Mouse (Mus musculus): ENCODE results near the gene Lins1.
A peak's percentile ranks its signal among the peaks of the same experiment; 100 is the strongest.

The Lins1 gene

GRCm38 (mm10) chr7:66689620-66690360, at the start of gene Lins1:
TSS of gene Lins1 (plus strand) at chr7:66689889.
- DNase-seq (ENCODE audit: low spot score in 2 of 2), result peak; percentile 99

- DNase-seq (ENCODE audit: low spot score in 2 of 2), result no peak
Measured at GRCm38 (mm10) chr7:66645736-66646135, 44.0 kb upstream of the Lins1 start.

DNA sequence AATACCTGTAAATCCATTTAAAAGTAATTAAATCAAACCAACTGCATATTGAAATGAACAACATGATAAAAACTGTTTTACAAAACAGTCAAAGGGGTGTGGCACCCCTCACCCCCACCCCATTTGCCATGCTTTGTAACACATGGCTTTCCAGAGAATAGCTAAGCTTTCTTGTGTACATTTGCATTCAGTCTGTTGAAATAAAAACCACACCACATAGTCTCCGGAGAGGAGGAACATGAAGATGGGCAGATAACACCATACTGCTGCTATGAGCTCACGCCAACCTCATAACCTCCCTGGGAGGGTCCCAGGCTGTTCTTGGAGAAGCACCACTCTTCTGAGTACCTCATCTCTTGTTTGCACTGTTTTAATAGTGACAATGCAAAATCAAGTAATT, 40.5 kb upstream of the Lins1 start:
- no peak for DNase-seq (ENCODE audit: low spot score in 2 of 2)

DNA sequence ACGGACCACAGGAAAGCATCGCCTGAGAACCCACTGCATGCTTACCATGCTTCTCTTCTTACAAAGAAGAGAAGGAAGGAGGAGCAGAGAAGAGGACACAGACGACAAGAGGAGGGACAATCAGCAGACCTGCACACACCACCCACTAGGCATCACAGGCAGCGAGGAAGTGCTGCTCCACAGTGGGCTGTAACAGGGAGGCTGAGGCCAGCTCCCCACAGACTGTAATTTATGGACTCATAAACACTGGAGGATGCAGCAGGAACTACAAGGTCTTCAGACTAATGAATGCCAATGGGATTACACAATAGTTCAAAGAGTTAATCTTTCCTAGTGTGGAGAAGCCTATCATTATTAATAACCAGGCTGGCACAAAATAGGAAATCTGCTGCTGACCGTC, 38.8 kb upstream of the Lins1 start:
- no peak for DNase-seq (ENCODE audit: low spot score in 2 of 2)

GRCm38 (mm10) chr7:66652216-66652615, 37.5 kb upstream of the Lins1 start:
- DNase-seq (ENCODE audit: low spot score in 2 of 2), result no peak

GRCm38 (mm10) chr7:66653596-66653995, 36.1 kb upstream of the Lins1 start:
- no peak for DNase-seq (ENCODE audit: low spot score in 2 of 2)

- no peak for DNase-seq (ENCODE audit: low spot score in 2 of 2)
Measured at GRCm38 (mm10) chr7:66655471-66655870, 34.2 kb upstream of the Lins1 start.

- no peak for DNase-seq (ENCODE audit: low spot score in 2 of 2)
Measured at GRCm38 (mm10) chr7:66660291-66660690, 29.4 kb upstream of the Lins1 start.

DNA sequence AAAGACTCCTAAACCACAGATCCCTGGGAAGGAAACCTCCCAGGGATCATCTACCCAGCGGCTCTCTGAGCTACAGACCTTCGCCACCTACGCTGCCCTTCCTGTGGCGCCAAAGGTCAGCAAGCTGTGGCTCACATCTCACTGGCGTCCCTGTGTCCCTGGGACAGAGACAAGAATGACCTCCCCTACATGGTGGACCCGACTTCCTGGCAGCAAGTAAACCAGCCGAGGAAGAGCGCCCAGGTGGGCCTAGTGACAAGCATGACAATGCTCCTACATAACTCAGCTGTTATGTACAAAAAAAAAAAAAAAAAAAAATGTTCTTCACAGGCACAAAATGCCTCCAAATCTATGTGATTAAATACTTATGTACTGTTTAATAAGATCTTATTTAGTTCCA, 28.7 kb upstream of the Lins1 start:
- no peak for DNase-seq (ENCODE audit: low spot score in 2 of 2)

GRCm38 (mm10) chr7:66661572-66661971, 28.1 kb upstream of the Lins1 start:
- DNase-seq (ENCODE audit: low spot score in 2 of 2), result peak; percentile 52 to 85

DNA sequence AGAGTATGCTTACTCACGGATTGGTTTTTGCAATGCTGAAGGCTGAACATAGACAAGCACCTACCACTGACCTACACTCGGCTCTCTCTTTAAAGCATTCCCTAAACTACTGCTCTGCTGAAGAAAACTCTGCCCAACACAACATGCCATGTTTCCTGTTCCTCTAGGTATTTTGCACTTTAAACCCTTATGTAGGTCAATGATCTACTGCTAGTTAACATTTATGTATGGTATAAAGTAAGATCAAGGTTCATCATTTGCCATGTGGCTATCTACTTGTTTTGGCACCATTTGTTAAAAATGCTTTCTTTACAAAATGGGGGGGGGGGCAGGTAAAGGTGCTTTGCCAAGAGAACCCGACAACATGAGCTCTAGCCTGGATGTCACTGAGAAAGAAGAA, 26.1 kb upstream of the Lins1 start:
- DNase-seq (ENCODE audit: low spot score in 2 of 2), result no peak

GRCm38 (mm10) chr7:66667064-66667463, 22.6 kb upstream of the Lins1 start:
- no peak for DNase-seq (ENCODE audit: low spot score in 2 of 2)

DNA sequence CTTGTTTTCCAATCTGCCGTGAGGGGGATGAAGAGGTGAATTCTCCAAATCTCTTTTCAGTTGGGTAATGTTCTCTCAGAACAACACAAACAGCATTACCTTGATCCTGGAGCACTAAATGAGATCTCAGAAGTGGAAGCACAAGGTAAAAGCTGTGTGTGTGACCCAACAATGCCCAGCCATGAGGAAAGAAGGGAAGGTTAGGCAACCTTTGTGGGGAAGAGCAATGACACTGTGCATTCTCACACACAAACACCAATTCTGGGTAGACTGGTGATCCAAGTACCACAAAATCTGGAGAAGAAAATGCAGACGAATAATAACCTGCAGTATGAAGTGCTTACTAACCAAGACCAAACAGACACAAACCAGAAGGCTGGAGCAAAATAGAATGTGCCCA, 13.9 kb upstream of the Lins1 start:
- DNase-seq (ENCODE audit: low spot score in 2 of 2), result no peak

DNA sequence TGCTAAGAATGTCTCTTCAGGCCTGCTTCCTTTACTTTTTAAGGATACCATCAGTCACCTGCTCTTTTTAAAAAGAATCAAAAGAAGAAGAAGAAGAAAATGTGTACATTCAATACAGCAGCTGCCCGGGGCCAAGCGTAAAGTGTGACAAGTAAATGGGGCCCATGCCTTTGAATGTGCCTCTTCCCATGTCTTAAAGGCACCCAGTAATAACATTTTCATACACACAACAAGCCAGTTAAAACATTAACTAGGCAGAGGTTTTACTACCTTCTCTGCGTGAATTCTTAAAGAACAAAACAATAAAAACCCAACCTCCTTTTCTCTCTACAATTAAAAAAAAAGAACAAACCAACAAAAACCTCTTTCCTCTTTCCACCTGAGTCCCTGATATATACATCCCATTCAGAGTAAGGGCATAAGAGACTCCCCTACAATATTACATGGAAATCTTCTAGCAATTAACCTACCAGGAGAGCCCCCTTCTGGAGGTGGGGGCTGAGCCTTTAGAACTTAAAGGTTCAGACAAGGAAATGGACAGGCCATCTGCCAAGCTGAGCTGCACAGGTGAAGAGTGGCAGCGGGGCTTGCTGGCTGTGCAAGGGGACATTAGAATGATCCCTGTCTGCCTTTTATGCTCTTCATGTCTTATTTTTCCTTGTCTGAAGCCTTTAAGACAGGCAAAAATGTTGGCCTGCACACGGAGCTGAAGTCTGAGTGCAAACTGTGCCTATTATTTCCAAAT, 7.4 kb upstream of the Lins1 start:
- no peak for DNase-seq (ENCODE audit: low spot score in 2 of 2)

DNA sequence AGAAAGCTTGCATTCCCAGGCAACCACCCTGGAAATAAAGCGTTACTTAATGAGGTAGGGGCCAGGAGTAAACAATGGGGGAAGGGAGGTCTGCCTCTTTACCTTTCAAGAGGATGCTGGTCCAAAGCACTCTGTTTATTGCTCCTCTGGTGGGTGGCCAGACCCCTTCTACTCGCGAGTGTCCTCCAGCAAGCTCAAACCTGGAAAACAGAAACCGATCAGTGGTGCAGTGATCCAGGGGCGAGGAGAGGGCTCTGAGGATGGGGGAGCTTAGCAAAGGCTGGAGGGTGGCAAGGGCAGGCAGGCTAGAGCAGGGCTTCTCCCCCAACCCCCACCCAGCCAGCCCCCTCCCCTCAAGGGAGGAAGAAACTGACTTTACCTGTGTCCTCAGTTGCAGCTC, 968 bp upstream of the Lins1 start:
- peak in 1 of 2 experiments; percentile 5 for DNase-seq (ENCODE audit: low spot score in 2 of 2)

GRCm38 (mm10) chr7:66689294-66689619, 432 bp upstream of the Lins1 start, which contains the start of gene Asb7:
TSS of gene Asb7 (minus strand) at chr7:66689596.
- no peak for DNase-seq (ENCODE audit: low spot score in 2 of 2)

DNA sequence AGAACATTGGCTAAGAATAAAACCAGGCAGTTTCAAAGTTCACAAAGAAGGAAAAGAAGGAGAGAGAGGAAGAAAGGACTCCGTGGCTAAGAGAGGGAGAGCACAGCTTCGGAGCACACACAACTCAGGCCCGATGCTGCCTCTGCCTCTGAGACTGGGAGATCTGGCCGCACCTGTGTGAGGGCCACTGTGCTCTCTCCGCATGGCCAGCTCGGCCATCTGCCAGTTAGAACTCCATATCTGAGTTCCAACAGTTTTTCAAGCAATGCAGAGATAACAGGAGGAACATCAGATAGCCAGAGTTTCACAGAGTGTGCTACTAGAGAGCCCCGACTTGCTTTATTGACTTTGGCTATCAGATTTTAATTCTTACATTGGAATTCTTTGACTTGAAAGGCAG, 4.8 kb downstream of the Lins1 start:
- DNase-seq (ENCODE audit: low spot score in 2 of 2), result no peak

DNA sequence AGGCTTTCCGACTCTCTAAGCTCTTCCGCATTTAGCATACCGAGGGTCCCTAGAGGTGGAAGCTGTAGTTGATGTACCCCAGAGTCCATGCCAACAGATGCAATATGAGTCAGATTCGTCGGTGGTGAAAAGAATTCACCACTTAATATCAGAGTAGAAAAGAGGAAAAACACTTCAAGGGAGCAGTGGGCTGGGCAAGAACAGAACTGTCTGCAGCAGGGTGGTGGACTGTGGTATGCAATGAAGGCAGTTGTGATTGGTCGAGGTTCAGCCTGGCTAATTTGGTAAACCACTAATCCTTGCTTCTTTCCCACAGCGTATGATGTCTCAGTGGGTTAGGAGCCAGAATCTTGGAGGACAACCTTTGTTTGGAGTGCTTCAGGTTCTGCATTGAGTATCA, 13.0 kb downstream of the Lins1 start:
- DNase-seq (ENCODE audit: low spot score in 2 of 2), result no peak

DNA sequence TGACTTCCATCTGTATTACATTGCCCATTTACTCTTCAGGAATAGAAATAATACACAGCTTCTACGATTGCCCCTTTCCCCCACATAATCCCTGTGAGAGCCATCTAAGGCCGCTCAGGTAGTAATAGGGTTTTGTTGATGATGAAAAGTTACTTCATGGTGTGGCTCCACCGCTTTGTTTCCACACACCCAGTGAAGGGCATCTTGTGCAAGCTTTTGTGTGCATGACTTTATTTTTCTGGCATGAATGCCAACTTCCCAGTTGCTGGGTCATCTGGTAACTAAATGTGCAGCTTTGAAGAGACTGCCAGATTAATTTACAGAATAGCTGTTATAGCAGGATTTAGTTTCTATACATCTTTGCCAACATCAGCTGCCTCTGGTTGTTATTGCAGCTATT, 14.9 kb downstream of the Lins1 start:
- no peak for DNase-seq (ENCODE audit: low spot score in 2 of 2)

DNA sequence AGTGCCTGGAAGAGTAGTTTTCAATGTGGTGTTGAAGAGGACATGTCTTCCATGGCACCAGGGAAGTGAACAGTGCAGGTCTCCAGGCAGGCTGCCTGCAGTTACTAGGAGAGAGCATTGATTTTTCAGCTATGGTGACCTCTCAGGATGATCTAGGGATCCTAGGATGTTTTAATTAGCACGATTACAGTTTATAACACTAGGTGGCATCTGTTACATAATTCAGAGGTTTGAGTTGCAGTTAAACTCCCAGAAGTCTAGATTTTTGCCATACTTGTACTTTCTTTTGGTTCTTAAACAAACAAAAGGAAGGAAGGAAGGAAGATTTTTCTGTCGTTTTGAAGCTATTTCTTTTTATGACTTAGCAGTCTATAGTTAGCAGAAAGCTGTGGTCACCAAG, 21.5 kb downstream of the Lins1 start:
- no peak for DNase-seq (ENCODE audit: low spot score in 2 of 2)

GRCm38 (mm10) chr7:66724514-66724913, 34.8 kb downstream of the Lins1 start:
- no peak for DNase-seq (ENCODE audit: low spot score in 2 of 2)

DNA sequence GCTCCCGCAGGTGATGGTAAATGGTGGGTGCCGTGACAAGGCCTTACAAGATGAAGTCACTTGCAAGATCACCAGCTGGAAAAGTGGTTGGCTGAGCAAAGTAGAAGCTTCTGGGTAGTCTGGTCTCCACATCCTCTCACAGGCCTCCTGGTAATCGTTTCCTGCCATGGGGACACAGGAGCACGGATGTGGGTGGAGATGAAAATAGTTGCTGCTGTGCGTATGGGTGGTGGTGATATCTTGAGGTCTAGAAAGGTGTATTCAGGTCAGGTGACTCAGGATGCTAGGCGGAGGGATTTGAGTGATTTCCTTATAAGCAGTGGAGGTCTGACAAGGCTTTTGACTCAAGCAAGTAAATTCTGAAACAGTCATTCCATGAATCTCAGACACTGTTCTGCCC, 35.3 kb downstream of the Lins1 start:
- no peak for DNase-seq (ENCODE audit: low spot score in 2 of 2)

- DNase-seq (ENCODE audit: low spot score in 2 of 2), result no peak
Measured at GRCm38 (mm10) chr7:66728072-66728471, 38.4 kb downstream of the Lins1 start.

DNA sequence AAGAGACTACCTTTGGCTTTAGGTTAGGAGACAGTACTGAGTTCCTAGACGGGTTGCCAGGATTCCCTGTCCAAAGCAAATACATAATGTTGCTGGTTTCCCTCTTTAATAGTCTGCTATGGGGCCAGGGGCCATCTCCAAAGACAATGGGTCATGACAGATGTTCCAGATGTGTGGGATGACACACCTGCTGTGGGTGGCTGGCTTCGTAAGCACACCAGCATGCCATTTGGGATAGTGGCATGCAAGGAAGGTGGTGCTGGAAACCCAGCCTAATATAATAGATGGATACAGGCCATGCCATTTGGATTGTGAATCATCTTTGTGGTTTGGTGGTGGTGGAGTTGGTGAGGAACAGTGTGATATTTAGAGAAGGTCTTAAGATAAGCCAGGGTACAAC, 39.5 kb downstream of the Lins1 start:
- no peak for DNase-seq (ENCODE audit: low spot score in 2 of 2)

Data from heart, adult 9 months (tissue).